Mouse (Mus musculus) liver, embryonic 16.5 days (tissue): ENCODE data around the gene Gm33543. TPM values are rescaled to one million over a fixed set of nuclear protein-coding genes. Genes with fewer than 3 reads are reported as not detected.
A peak's percentile ranks its signal among the peaks of the same experiment; 100 is the strongest.

Experiments used
- ATAC-seq: fragments of 200-750 bp; cut with Nextera tagmentation; 2 replicates; pipeline ENCODE4 v1.8.0; 2017; ENCODE audit warnings: low read depth, mild to moderate bottlenecking, moderate number of reproducible peaks, moderate library complexity
- H3K27ac ChIP-seq: fragments of 300-500 bp; sonication (generic); 2 replicates; pipeline ENCODE4 v1.5.1; 2014; ENCODE audit warnings: mild to moderate bottlenecking, low read length
- H3K27me3 ChIP-seq: fragments of 300-500 bp; sonication (generic); 2 replicates; pipeline ENCODE4 v1.6.1; 2014; ENCODE audit warnings: low read depth, low read length, mixed read lengths; ENCODE audit not compliant: control insufficient read depth, insufficient read depth
- H3K36me3 ChIP-seq: fragments of 300-500 bp; sonication (generic); 2 replicates; pipeline ENCODE4 v1.6.1; 2014; ENCODE audit warnings: mild to moderate bottlenecking; ENCODE audit not compliant: control insufficient read depth, insufficient read depth
- H3K4me1 ChIP-seq: fragments of 300-500 bp; sonication (generic); 2 replicates; pipeline ENCODE4 v1.6.1; 2014; ENCODE audit warnings: low read depth, low read length, mixed read lengths; ENCODE audit not compliant: control insufficient read depth
- H3K4me2 ChIP-seq: fragments of 300-500 bp; sonication (generic); 2 replicates; pipeline ENCODE4 v1.6.1; 2014; ENCODE audit warnings: low read depth, low read length, mixed read lengths
- H3K4me3 ChIP-seq: fragments of 300-500 bp; sonication (generic); 2 replicates; pipeline ENCODE4 v1.5.1; 2014; ENCODE audit warnings: low read depth, mild to moderate bottlenecking, low read length
- H3K9ac ChIP-seq: fragments of 300-500 bp; sonication (generic); 2 replicates; pipeline ENCODE4 v1.6.1; 2014; ENCODE audit warnings: low read depth, low read length
- H3K9me3 ChIP-seq: fragments of 300-500 bp; sonication (generic); replicated peaks from 2 replicates; pipeline ENCODE4 v1.6.1; 2016; ENCODE audit warnings: low read length; ENCODE audit not compliant: control insufficient read depth
- WGBS: fragments of 180-500 bp; shearing (Covaris S2); extraction: QIAGEN DNeasy Blood & Tissue Kit; methylation state at CpG from one replicate; pipeline ENCODE4 v1.1.7; 2014; ENCODE audit not compliant: insufficient replicate concordance; 5-methylcytosine and 5-hydroxymethylcytosine counted together
- polyA plus RNA-seq: library from polyadenylated mRNA; unstranded; fragments of >200 nt; fragmentation: Nextera tagmentation; extraction: Ambion mirVana; gene quantifications from 2 replicates; pipeline ENCODE4 v1.2.1, GENCODE M21; 2015

The Gm33543 gene
- polyA plus RNA-seq, 1 experiment from 2014 or later = 0.35 TPM

DNA sequence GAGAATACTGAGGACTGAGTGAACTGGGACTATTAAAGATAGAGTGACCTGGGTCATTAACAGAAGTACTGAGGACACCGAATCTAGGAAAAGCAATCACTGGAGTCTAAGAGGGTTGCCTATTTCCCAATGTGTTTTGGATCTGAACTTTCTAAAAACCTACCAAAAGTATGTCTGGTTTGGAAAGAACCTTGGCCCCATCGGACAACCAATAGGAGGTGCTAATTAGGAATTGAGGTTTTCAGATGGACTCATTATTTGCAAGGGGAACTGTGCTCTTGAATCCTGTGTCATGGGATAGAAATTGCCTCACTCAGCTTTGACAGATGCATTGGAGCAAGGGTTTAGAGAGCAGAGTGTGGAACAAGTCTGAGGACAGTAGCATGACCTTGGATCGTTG lies 1.5 kb downstream of the Gm33543 start:
- Histone ChIP-seq H3K27ac (no peak overlapping the region), H3K9ac (no peak overlapping the region), H3K27me3 (no peaks in the 10 kb centered on the region), H3K9me3 (no peaks in the 10 kb centered on the region), H3K4me2 (no peak overlapping the region), H3K4me1 (no peaks in the 10 kb centered on the region; the same call in 1 of the 2 replicates), H3K36me3 (no peaks in the 10 kb centered on the region), H3K4me3 (no peak overlapping the region)
- no peak for ATAC-seq
- 71% methylated on average over 3 of the region's 3 CpGs for WGBS

GRCm38 (mm10) chr10:95839803-95840202 lies 2.9 kb downstream of the Gm33543 start:
- no peak overlapping the region for H3K9ac ChIP-seq
- 69% methylated on average over 3 of the region's 3 CpGs for WGBS
- no peak overlapping the region for H3K4me2 ChIP-seq
- H3K27ac ChIP-seq = no peak overlapping the region
- H3K9me3 ChIP-seq = no peaks in the 10 kb centered on the region
- no peak overlapping the region for H3K4me3 ChIP-seq
- no peaks in the 10 kb centered on the region; the same call in 1 of the 2 replicates for H3K4me1 ChIP-seq
- no peaks in the 10 kb centered on the region for H3K27me3 ChIP-seq
- H3K36me3 ChIP-seq = no peaks in the 10 kb centered on the region
- no peak for ATAC-seq

- Histone ChIP-seq H3K27ac (no peak overlapping the region), H3K9ac (no peak overlapping the region), H3K36me3 (no peaks in the 10 kb centered on the region), H3K4me2 (no peak overlapping the region), H3K4me1 (no peaks in the 10 kb centered on the region; the same call in 1 of the 2 replicates), H3K27me3 (no peaks in the 10 kb centered on the region), H3K4me3 (no peak overlapping the region), H3K9me3 (no peaks in the 10 kb centered on the region)
- ATAC-seq = no peak
- WGBS = 57% methylated on average over 4 of the region's 4 CpGs
Observed at GRCm38 (mm10) chr10:95839036-95839435, 3.7 kb downstream of the Gm33543 start.

GRCm38 (mm10) chr10:95836530-95837264 lies 6.0 kb downstream of the Gm33543 start:
- ATAC-seq = peak; percentile 90
- H3K4me2 ChIP-seq = no peak overlapping the region
- H3K4me1 ChIP-seq = no peaks in the 10 kb centered on the region
- 46% methylated on average over 9 of the region's 9 CpGs for WGBS
- H3K27ac ChIP-seq = peak overlapping the region; percentile 65
- H3K27me3 ChIP-seq = no peaks in the 10 kb centered on the region
- H3K36me3 ChIP-seq = no peaks in the 10 kb centered on the region
- H3K9me3 ChIP-seq = no peaks in the 10 kb centered on the region
- no peak overlapping the region for H3K4me3 ChIP-seq
- no peak overlapping the region for H3K9ac ChIP-seq

- Histone ChIP-seq H3K4me3 (no peak overlapping the region), H3K9me3 (no peaks in the 10 kb centered on the region), H3K36me3 (no peaks in the 10 kb centered on the region), H3K4me2 (no peak overlapping the region), H3K4me1 (no peaks in the 10 kb centered on the region), H3K27me3 (no peaks in the 10 kb centered on the region), H3K9ac (no peak overlapping the region), H3K27ac (no peak overlapping the region)
- 66% methylated on average over 5 of the region's 5 CpGs for WGBS
- ATAC-seq = no peak
Observed at GRCm38 (mm10) chr10:95830891-95831290, 11.8 kb downstream of the Gm33543 start.

GRCm38 (mm10) chr10:95829471-95829870 lies 13.3 kb downstream of the Gm33543 start:
- H3K9me3 ChIP-seq = no peaks in the 10 kb centered on the region
- no peak for ATAC-seq
- H3K27ac ChIP-seq = no peak overlapping the region
- no peaks in the 10 kb centered on the region for H3K27me3 ChIP-seq
- H3K4me2 ChIP-seq = no peak overlapping the region
- H3K9ac ChIP-seq = no peak overlapping the region
- no peak overlapping the region for H3K4me3 ChIP-seq
- H3K4me1 ChIP-seq = no peaks in the 10 kb centered on the region
- no peaks in the 10 kb centered on the region for H3K36me3 ChIP-seq

DNA sequence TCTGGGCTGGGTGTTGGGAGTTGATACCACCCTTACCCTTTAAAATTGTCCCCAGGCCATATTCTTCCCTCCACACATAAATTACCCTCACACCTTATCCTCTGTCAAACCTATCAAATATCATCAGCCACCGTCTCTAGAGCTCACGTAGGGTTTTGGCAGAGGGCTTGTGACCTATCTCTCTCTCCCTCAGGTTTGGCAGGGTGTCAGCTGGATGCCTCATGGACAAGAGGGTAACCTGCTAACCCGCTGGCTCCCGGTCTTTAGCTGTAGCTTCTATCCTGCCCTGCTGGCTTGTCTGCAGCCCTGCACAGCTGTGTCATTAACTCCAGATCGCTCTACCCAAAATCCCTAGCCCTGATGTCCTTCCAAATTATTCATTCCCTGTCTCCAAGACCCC lies 14.4 kb downstream of the Gm33543 start:
- Histone ChIP-seq H3K27ac (no peak overlapping the region), H3K36me3 (no peaks in the 10 kb centered on the region), H3K4me3 (no peak overlapping the region), H3K9ac (no peak overlapping the region), H3K9me3 (no peaks in the 10 kb centered on the region), H3K4me1 (no peaks in the 10 kb centered on the region), H3K27me3 (no peaks in the 10 kb centered on the region), H3K4me2 (no peak overlapping the region)
- no peak for ATAC-seq
- 71% methylated on average over 5 of the region's 5 CpGs for WGBS

DNA sequence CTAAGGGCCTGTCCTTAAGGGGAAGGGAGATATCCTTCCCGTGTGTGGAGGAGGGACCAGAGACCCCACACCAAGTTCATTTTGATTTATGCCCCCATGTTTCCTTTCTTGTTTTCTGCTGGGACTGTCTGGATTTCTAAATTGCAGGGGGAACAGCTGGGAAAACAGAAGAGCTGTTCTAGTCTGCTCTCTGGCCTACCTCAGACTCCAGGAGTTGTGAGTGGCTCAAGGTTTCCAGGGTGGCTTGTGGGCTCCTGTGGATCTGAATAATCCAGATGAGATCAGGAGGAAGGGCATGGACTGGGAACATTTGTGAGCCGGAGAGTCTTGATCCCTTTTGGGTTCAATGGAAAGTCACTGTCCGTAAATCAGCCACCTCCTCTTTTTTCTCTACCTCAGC lies 17.1 kb downstream of the Gm33543 start:
- H3K27ac ChIP-seq = no peak overlapping the region
- no peaks in the 10 kb centered on the region for H3K36me3 ChIP-seq
- ATAC-seq = no peak
- no peaks in the 10 kb centered on the region for H3K27me3 ChIP-seq
- no peak overlapping the region for H3K4me2 ChIP-seq
- H3K4me3 ChIP-seq = no peak overlapping the region
- no peak overlapping the region for H3K9ac ChIP-seq
- no peaks in the 10 kb centered on the region for H3K4me1 ChIP-seq
- H3K9me3 ChIP-seq = no peaks in the 10 kb centered on the region
- WGBS = 48% methylated on average over 3 of the region's 3 CpGs

GRCm38 (mm10) chr10:95818506-95818905 lies 24.2 kb downstream of the Gm33543 start:
- ATAC-seq = no peak
- no peak overlapping the region for H3K4me3 ChIP-seq
- H3K9ac ChIP-seq = no peak overlapping the region
- WGBS = 50% methylated on average over 2 of the region's 2 CpGs
- H3K4me1 ChIP-seq = no peaks in the 10 kb centered on the region; the same call in 1 of the 2 replicates
- no peaks in the 10 kb centered on the region for H3K9me3 ChIP-seq
- H3K27me3 ChIP-seq = no peaks in the 10 kb centered on the region
- no peak overlapping the region for H3K27ac ChIP-seq
- no peaks in the 10 kb centered on the region for H3K36me3 ChIP-seq
- no peak overlapping the region for H3K4me2 ChIP-seq
